Mouse (Mus musculus) heart, adult 2 months (tissue): ENCODE data around the gene Cyp4f39. TPM values are rescaled to one million over a fixed set of nuclear protein-coding genes. Genes with fewer than 3 reads are reported as not detected.

Source experiments
- DNase-seq, 2 experiments: peaks; one replicate each; pipeline ENCODE4 v3.0.0; 2021
- H3K27ac ChIP-seq: fragments of 200-600 bp; 2 replicates; pipeline ENCODE4 v1.8.1; 2022
- H3K27me3 ChIP-seq: fragments of 200-500 bp; 2 replicates; pipeline ENCODE4 v1.6.1; 2012; ENCODE audit warnings: mild to moderate bottlenecking, low read length, inconsistent platforms, mixed read lengths; ENCODE audit not compliant: control insufficient read depth, insufficient read depth
- H3K36me3 ChIP-seq: fragments of 200-500 bp; 2 replicates; pipeline ENCODE4 v1.6.1; 2012; ENCODE audit warnings: low read length, inconsistent platforms; ENCODE audit not compliant: control insufficient read depth, insufficient read depth
- H3K4me1 ChIP-seq: fragments of 200-500 bp; 2 replicates; pipeline ENCODE4 v1.6.1; 2011; ENCODE audit warnings: low read length; ENCODE audit not compliant: control insufficient read depth, insufficient read depth
- H3K4me3 ChIP-seq: fragments of 200-600 bp; 2 replicates; pipeline ENCODE4 v1.8.1; 2022
- H3K79me2 ChIP-seq: fragments of 200-500 bp; replicated peaks from 2 replicates; pipeline ENCODE4 v1.6.1; 2012; ENCODE audit warnings: mild to moderate bottlenecking, inconsistent platforms, low read length, moderate library complexity, mixed read lengths; ENCODE audit not compliant: control insufficient read depth, insufficient read depth
- H3K9ac ChIP-seq: fragments of 200-500 bp; 2 replicates; pipeline ENCODE4 v1.6.1; 2012; ENCODE audit warnings: low read depth, mild to moderate bottlenecking, control low read depth, inconsistent platforms, low read length, mixed read lengths
- CTCF ChIP-seq: fragments of 200-600 bp; IDR thresholded peaks from 2 replicates; pipeline ENCODE4 v1.8.1; 2022; ENCODE audit warnings: antibody characterized with exemption, mild to moderate bottlenecking, moderate library complexity
- EP300 ChIP-seq: fragments of 200-500 bp; IDR thresholded peaks from 2 replicates; pipeline ENCODE4 v1.6.1; 2011; ENCODE audit warnings: low read depth, low read length, control low read depth; ENCODE audit not compliant: insufficient read depth
- POLR2A ChIP-seq: fragments of 200-500 bp; IDR thresholded peaks from 2 replicates; pipeline ENCODE4 v1.6.1; 2011; ENCODE audit warnings: mild to moderate bottlenecking, low read depth, low read length, control low read depth; ENCODE audit not compliant: insufficient read depth
- WGBS: fragments of 180-500 bp; shearing (Covaris S2); methylation state at CpG from one replicate; pipeline ENCODE4 v1.1.7; 2018; 5-methylcytosine and 5-hydroxymethylcytosine counted together
- intact Hi-C: fragments of 180-260 bp; cut with DNase I; formaldehyde crosslinking; loops from one replicate; pipeline ENCODE4 v1.15.1; 2025
- polyA plus RNA-seq: library from polyadenylated mRNA; depleted of rRNA; stranded (reverse); fragments of >200 nt; gene quantifications from 2 replicates; pipeline ENCODE4 v1.2.3, GENCODE M21; 2012
- total RNA-seq, 2 experiments: library from RNA; stranded (reverse); gene quantifications; 2 replicates each; pipeline ENCODE4 v1.2.3; 2021

The Cyp4f39 gene
- total and polyA plus RNA-seq, 3 experiments = 0.21 TPM; not detected in 2

DNA sequence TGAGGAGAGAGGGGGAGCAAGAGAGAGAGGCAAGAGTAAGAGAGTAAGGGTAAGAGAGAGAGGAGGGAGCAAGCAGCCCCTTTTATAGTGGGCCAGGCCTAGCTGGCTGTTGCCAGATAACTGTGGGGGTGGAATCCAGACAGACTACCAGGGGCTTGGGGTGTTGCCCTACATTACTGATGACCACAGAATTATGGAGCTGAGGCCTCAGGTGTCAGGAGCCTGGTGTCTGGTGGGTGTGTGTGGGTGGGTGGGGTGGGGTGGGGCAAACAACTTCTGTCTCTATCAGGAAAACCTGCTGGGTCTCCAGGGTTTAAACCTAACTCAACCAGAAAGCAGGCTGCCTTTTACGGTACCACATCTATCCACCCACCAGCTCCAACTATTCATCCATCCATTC is 24.7 kb downstream of the Cyp4f39 start:
- 95% methylated on average over 1 of the region's 1 CpGs for WGBS
- no peaks in the 10 kb centered on the region for H3K4me1 ChIP-seq
- H3K36me3 ChIP-seq = no peaks in the 10 kb centered on the region
- H3K9ac ChIP-seq = no peak overlapping the region
- H3K27me3 ChIP-seq = no peaks in the 10 kb centered on the region
- H3K79me2 ChIP-seq = no peaks in the 10 kb centered on the region
- no peak overlapping the region for H3K27ac ChIP-seq
- H3K4me3 ChIP-seq = no peak overlapping the region
- DNase-seq = no peak
- TF ChIP-seq CTCF = no peak
- no peak for TF ChIP-seq EP300
- intact Hi-C loops = no loop called here

DNA sequence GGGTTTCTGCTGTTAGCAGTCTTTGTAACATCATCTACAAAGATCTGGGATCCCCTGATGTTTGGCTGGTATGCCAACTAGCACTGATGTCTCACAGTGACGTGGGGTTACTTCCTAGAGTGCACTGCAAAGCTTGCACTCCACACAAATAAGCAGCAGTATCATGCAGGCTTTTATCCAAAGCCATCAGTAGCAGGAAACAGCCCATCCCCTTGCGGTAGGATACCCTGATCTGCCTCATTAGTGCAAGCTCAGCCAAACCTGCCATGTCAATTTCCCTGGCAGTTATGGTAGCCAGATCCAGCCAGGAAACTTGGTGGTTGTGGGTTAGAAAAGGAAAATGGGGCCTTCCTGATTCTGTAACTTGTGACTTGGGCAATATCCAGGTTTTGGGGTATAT is 26.2 kb downstream of the Cyp4f39 start:
- Histone ChIP-seq H3K79me2 (no peaks in the 10 kb centered on the region), H3K36me3 (no peaks in the 10 kb centered on the region), H3K4me3 (no peak overlapping the region), H3K9ac (no peak overlapping the region), H3K27me3 (no peaks in the 10 kb centered on the region; the same call in 1 of the 2 replicates), H3K27ac (no peak overlapping the region), H3K4me1 (no peaks in the 10 kb centered on the region)
- intact Hi-C loops = no loop called here
- no peak for TF ChIP-seq EP300
- TF ChIP-seq POLR2A = no peak
- no peak for TF ChIP-seq CTCF
- DNase-seq = no peak
- 48% methylated on average over 2 of the region's 2 CpGs for WGBS

DNA sequence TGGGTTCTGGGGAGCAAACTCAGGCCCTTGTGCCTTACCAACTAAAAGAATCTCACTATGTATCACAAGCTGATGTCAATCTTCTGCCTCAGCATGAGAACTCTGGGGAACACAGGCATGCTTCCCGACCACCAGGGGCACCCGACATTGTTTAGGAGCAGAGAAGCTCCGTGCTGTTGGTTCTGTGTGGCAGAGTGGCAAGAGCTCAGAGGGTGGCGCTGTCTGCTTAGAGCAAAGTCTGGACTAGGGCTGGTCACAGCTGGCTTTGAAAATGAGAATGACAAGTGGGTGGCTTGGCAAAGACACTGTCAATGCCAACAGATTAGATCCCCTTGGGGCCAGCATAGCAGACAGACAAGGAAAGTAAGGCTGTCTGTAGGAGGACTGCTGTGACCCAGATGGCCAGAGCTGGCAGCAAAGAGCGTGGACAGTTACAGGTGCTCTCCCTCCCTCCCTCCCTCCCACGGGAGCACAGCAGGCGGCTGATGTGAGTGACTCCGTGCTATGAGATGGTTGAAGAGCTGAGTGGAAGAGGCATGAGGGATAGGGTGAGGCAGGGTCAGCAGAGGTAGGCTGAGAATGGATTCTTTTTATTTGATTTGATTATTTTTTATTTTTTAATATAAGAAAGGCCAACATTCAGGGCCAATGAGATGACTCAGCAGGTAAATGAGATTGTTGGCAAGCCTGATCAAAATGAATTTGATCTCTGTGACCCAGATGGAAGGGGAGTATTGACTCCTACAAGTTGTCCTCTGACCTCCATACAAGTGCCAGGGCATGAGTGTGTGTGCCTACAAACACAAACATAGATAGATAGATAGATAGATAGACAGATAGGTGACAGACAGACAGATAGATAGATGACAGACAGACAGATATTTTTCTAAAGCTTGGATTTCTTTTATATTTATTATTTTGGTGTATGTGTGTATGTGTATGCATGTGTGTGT is 27.3 kb downstream of the Cyp4f39 start:
- no peaks in the 10 kb centered on the region for H3K79me2 ChIP-seq
- no peaks in the 10 kb centered on the region for H3K4me1 ChIP-seq
- H3K27ac ChIP-seq = no peak overlapping the region
- no peak overlapping the region for H3K9ac ChIP-seq
- no peaks in the 10 kb centered on the region; the same call in 1 of the 2 replicates for H3K27me3 ChIP-seq
- TF ChIP-seq CTCF (peak; percentile 39; the same call in 1 of the 2 replicates), POLR2A (no peak), EP300 (0 out of 2 replicates have a peak, but pooled peaks have one; percentile 9)
- intact Hi-C loops = no loop called here
- 10% methylated on average over 8 of the region's 8 CpGs for WGBS
- no peak overlapping the region for H3K4me3 ChIP-seq
- no peak for DNase-seq
- H3K36me3 ChIP-seq = no peaks in the 10 kb centered on the region

DNA sequence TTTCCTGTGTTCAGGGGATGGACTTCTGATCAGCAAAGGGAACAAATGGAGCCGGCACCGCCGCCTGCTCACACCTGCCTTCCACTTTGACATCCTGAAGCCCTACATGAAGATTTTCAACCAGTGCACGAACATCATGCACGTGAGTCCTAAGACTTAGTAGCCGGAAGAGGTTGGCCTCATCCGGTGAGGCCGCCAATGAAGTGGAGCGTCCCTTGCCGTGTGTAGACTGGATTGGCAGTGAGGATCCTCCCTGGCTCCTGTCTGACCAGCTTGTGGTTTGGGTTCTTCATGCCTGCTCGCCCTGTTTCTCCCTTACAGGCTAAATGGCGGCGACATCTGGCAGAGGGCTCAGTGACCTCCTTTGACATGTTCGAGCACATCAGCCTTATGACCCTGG is 29.2 kb downstream of the Cyp4f39 start:
- no peaks in the 10 kb centered on the region; the same call in 1 of the 2 replicates for H3K27me3 ChIP-seq
- no peak overlapping the region for H3K4me3 ChIP-seq
- WGBS = 78% methylated on average over 14 of the region's 14 CpGs
- no peak overlapping the region for H3K27ac ChIP-seq
- H3K36me3 ChIP-seq = no peaks in the 10 kb centered on the region
- intact Hi-C loops = no loop called here
- H3K9ac ChIP-seq = no peak overlapping the region
- TF ChIP-seq CTCF = no peak
- TF ChIP-seq EP300 = no peak
- TF ChIP-seq POLR2A = no peak
- no peak for DNase-seq
- no peaks in the 10 kb centered on the region for H3K4me1 ChIP-seq
- no peaks in the 10 kb centered on the region for H3K79me2 ChIP-seq

DNA sequence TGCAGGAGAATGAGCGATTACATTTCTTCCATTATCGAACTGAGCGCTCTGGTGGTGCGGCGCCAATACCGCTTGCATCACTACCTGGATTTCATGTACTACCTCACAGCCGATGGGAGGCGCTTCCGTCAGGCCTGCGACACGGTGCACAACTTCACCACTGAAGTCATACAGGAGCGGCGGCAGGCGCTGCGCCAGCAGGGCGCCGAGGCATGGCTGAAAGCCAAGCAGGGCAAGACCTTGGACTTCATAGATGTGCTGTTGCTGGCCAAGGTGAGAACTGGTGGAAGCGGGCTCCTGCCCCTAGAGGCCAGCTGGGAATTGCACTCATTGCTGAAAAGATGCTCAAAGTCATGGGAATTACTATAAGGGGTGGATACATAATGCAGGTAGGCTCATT is 30.7 kb downstream of the Cyp4f39 start:
- TF ChIP-seq CTCF = peak; percentile 91
- TF ChIP-seq POLR2A = no peak
- TF ChIP-seq EP300 = no peak
- H3K9ac ChIP-seq = no peak overlapping the region
- no peak overlapping the region for H3K4me3 ChIP-seq
- no peaks in the 10 kb centered on the region for H3K4me1 ChIP-seq
- WGBS = 17% methylated on average over 18 of the region's 18 CpGs
- H3K79me2 ChIP-seq = no peaks in the 10 kb centered on the region
- H3K36me3 ChIP-seq = no peaks in the 10 kb centered on the region
- H3K27me3 ChIP-seq = no peaks in the 10 kb centered on the region; the same call in 1 of the 2 replicates
- DNase-seq = peak; percentile 82 to 83
- H3K27ac ChIP-seq = no peak overlapping the region
- intact Hi-C loops = no loop called here

DNA sequence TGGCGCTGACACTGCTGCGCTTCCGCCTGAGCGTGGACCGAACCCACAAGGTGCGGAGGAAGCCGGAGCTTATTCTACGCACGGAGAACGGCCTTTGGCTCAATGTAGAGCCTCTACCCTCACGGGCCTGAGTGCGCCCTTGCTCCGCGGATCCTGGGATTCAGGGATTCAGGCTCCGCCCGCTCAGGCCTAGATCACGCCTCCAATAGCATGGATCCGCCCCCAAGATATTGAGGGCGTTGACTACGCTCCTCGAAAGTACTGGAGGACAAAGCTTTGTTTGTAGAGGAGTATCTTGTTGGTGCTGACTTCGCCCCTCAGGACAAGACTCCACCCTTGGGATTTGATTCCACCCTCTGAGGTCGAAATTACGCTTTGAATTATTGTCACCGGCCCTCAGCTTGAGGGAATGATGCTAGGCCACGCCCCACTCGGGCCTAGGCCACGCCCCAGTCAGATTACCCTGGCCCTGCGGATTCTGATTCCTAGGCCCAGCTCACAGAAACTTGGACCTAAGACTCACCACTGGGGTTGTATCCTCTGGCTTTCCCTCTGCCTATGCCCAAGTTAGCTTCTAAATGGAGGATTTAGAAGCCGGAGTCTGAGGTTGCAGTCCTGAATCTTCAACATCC is 39.9 kb downstream of the Cyp4f39 start:
- Histone ChIP-seq H3K27ac (no peak overlapping the region), H3K79me2 (no peaks in the 10 kb centered on the region), H3K36me3 (no peaks in the 10 kb centered on the region), H3K4me1 (0 out of 2 replicates have a peak, but pooled peaks cover 1% of the 10 kb centered on the region), H3K4me3 (0 out of 2 replicates have a peak overlapping the region, but pooled peaks have one; percentile 7), H3K9ac (peak overlapping the region; percentile 58), H3K27me3 (no peaks in the 10 kb centered on the region)
- peak; percentile 39 to 58 for DNase-seq
- intact Hi-C loops = loop anchor here (5.0 to 10.0 kb wide), 3 partner anchors 55 to 418 kb away; no protein-coding TSS in a partner anchor
- WGBS = 18% methylated on average over 30 of the region's 30 CpGs
- TF ChIP-seq CTCF (no peak), EP300 (no peak), POLR2A (0 out of 2 replicates have a peak, but pooled peaks have one; percentile 27)
